Mouse (Mus musculus) G1E (cell line): ENCODE data around the gene Upf2. TPM values are rescaled to one million over a fixed set of nuclear protein-coding genes. Genes with fewer than 3 reads are reported as not detected.
"Not testable (repeated sequence)": the region's sequence is repeated elsewhere in the genome, so short reads cannot be mapped to it uniquely, and the experiment has no call there.

Experiments used
- ATAC-seq: 2 replicates; pipeline ENCODE4 v1.8.0; 2016; ENCODE audit warnings: mild to moderate bottlenecking; ENCODE audit not compliant: insufficient number of reproducible peaks, poor library complexity, low FRiP score, severe bottlenecking; ENCODE audit errors: extremely low read depth
- DNase-seq: peaks from one replicate; pipeline ENCODE4 v3.0.0; 2012; ENCODE audit warnings: low spot score
- H3K27me3 ChIP-seq: 2 replicates; pipeline ENCODE4 v1.6.1; 2012; ENCODE audit warnings: mild to moderate bottlenecking, low read length, inconsistent platforms; ENCODE audit not compliant: insufficient read depth
- H3K36me3 ChIP-seq: replicated peaks from 2 replicates; pipeline ENCODE3; 2012; ENCODE audit warnings: mild to moderate bottlenecking, inconsistent platforms
- H3K4me1 ChIP-seq: 2 replicates; pipeline ENCODE4 v1.6.1; 2012; ENCODE audit warnings: low read depth, low read length, inconsistent platforms, mixed read lengths; ENCODE audit not compliant: insufficient read depth
- H3K4me3 ChIP-seq: 2 replicates; pipeline ENCODE4 v1.5.1; 2012; ENCODE audit warnings: low read depth, mild to moderate bottlenecking, inconsistent platforms, low read length, moderate library complexity, mixed read lengths
- H3K9me3 ChIP-seq: replicated peaks from 2 replicates; pipeline ENCODE4 v1.6.1; 2012; ENCODE audit warnings: inconsistent platforms
- CTCF ChIP-seq: IDR thresholded peaks from 2 replicates; pipeline ENCODE4 v1.5.1; 2012; ENCODE audit warnings: low read depth, low read length, inconsistent platforms, mixed read lengths
- GATA1 ChIP-seq: IDR thresholded peaks from 2 replicates; pipeline ENCODE4 v1.6.1; 2012; ENCODE audit warnings: borderline replicate concordance, low read length, inconsistent platforms, mixed read lengths
- GATA2 ChIP-seq: IDR thresholded peaks from 2 replicates; pipeline ENCODE4 v1.6.1; 2012; ENCODE audit warnings: low read depth, low read length, inconsistent platforms, borderline replicate concordance
- POLR2AphosphoS5 ChIP-seq: IDR thresholded peaks from 2 replicates; pipeline ENCODE4 v1.6.1; 2012; ENCODE audit warnings: low read depth, low read length, inconsistent platforms; ENCODE audit not compliant: insufficient replicate concordance
- TAL1 ChIP-seq: conservative IDR thresholded peaks from 2 replicates; pipeline ENCODE4 v1.6.1; 2012; ENCODE audit warnings: low read depth, low read length, inconsistent platforms, mixed read lengths
- polyA plus RNA-seq: library from polyadenylated mRNA; stranded (reverse); fragments of >175 nt; gene quantifications from 2 replicates; pipeline ENCODE4 v1.2.3, GENCODE M21; 2012
- total RNA-seq, 2 experiments: library from RNA; stranded (forward) in 1 of 2; stranded (reverse) in 1 of 2; fragments of 200-1000 nt in 1 of 2; fragments of >200 nt in 1 of 2; fragmentation: Nextera tagmentation in 1 of 2; gene quantifications; 2 replicates each; pipeline ENCODE4 v1.2.3; 2014 to 2017

Upf2 gene
- total and polyA plus RNA-seq, 3 experiments, result 6.2 to 48.8 (median 27.9) TPM

- H3K4me1 ChIP-seq, result no peaks in the 10 kb centered on the region
- no peaks in the 10 kb centered on the region for H3K36me3 ChIP-seq
- H3K27me3 ChIP-seq, result peaks cover 12% of the 10 kb centered on the region; the same call in 1 of the 2 replicates
- no peak overlapping the region for H3K4me3 ChIP-seq
- TF ChIP-seq TAL1 (no peak), CTCF (no peak), GATA2 (no peak), GATA1 (no peak), POLR2AphosphoS5 (no peak)
- no peak for DNase-seq
- ATAC-seq, result no peak
- H3K9me3 ChIP-seq, result no peaks in the 10 kb centered on the region; the same call in 1 of the 2 replicates
These were observed 132.4 kb downstream of the Upf2 start for GRCm38 (mm10) chr2:6083696-6084095.

- no peak for ATAC-seq
- Histone ChIP-seq H3K4me1 (no peaks in the 10 kb centered on the region), H3K27me3 (peaks cover 12% of the 10 kb centered on the region; the same call in 1 of the 2 replicates), H3K36me3 (no peaks in the 10 kb centered on the region), H3K4me3 (no peak overlapping the region), H3K9me3 (no peaks in the 10 kb centered on the region)
- TF ChIP-seq CTCF (no peak), GATA2 (no peak), TAL1 (no peak), POLR2AphosphoS5 (no peak), GATA1 (no peak)
- no peak for DNase-seq
These were observed 134.6 kb downstream of the Upf2 start for GRCm38 (mm10) chr2:6085622-6086530.

DNA sequence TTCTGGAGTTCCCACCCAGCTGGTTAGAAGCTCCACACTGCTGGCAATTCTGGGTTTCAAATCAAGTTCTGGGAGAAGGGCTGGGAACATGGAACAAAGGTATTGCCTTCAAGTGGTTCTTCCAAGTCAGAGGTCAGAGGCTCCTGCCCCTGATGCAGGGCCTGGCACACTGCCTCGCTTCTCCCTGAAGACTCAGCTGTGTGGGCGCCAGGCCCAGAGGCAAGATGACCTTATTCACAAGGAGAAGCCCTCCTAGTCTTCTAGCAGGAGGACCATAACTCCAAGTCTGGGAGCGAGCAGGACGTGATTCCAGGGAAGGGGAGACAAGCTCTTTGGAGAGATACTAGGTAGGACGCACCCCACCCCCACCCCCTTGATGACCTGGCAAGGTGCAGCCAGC lies 135.9 kb downstream of the Upf2 start:
- ATAC-seq (no peak), DNase-seq (no peak)
- Histone ChIP-seq H3K9me3 (no peaks in the 10 kb centered on the region), H3K27me3 (peaks cover 6% of the 10 kb centered on the region; the same call in 1 of the 2 replicates), H3K36me3 (no peaks in the 10 kb centered on the region), H3K4me1 (no peaks in the 10 kb centered on the region), H3K4me3 (no peak overlapping the region)
- no peak for TF ChIP-seq GATA2
- no peak for TF ChIP-seq CTCF
- TF ChIP-seq GATA1, result no peak

GRCm38 (mm10) chr2:6089941-6090340 lies 138.7 kb downstream of the Upf2 start:
- H3K36me3 ChIP-seq, ATAC-seq, DNase-seq: not testable (repeated sequence)

GRCm38 (mm10) chr2:6097113-6097716 lies 145.9 kb downstream of the Upf2 start:
- Histone ChIP-seq H3K4me3 (no peak overlapping the region), H3K27me3 (peaks cover 16% of the 10 kb centered on the region; the same call in 1 of the 2 replicates)

More at GRCm38 (mm10) chr2:6089941-6090340, 138.7 kb downstream of the Upf2 start:
- not testable (repeated sequence) for H3K9me3 ChIP-seq, H3K27me3 ChIP-seq, H3K4me3 ChIP-seq, H3K4me1 ChIP-seq

GRCm38 (mm10) chr2:6098924-6099323 lies 147.7 kb downstream of the Upf2 start:
- ATAC-seq, result no peak
- peaks cover 16% of the 10 kb centered on the region; the same call in 1 of the 2 replicates for H3K27me3 ChIP-seq
- DNase-seq, result no peak
- no peaks in the 10 kb centered on the region for H3K4me1 ChIP-seq
- no peak for TF ChIP-seq POLR2AphosphoS5
- TF ChIP-seq CTCF, result no peak
- no peak for TF ChIP-seq TAL1
- TF ChIP-seq GATA1, result no peak
- no peak for TF ChIP-seq GATA2
- no peaks in the 10 kb centered on the region for H3K36me3 ChIP-seq
- no peaks in the 10 kb centered on the region for H3K9me3 ChIP-seq
- no peak overlapping the region for H3K4me3 ChIP-seq

More at GRCm38 (mm10) chr2:6097113-6097716, 145.9 kb downstream of the Upf2 start:
- TF ChIP-seq TAL1 (no peak), POLR2AphosphoS5 (no peak), CTCF (no peak)
- H3K9me3 ChIP-seq, result no peaks in the 10 kb centered on the region
- no peaks in the 10 kb centered on the region for H3K4me1 ChIP-seq
- ATAC-seq, result no peak
- no peaks in the 10 kb centered on the region for H3K36me3 ChIP-seq
- DNase-seq, result no peak
